Mouse (Mus musculus): Measurements from ENCODE around the gene Tmem132b. TPM values are rescaled to one million over a fixed set of nuclear protein-coding genes. Genes with fewer than 3 reads are reported as not detected.

Gene Tmem132b
- polyA plus RNA-seq, 1 experiment from 2014 or later = 0.67 TPM

- no peaks in the 10 kb centered on the region for H3K27me3 ChIP-seq (ENCODE audit: control insufficient read depth, insufficient read depth, low read length)
- H3K4me1 ChIP-seq (replicated peaks; ENCODE audit: control insufficient read depth, insufficient read depth, low read length) = no peaks in the 10 kb centered on the region
- H3K9ac ChIP-seq (ENCODE audit: low read length) = no peak overlapping the region
- H3K4me2 ChIP-seq (ENCODE audit: low read depth, low read length, severe bottlenecking) = no peak overlapping the region
- DNase-seq (ENCODE audit: low spot score) = no peak
- WGBS = 59% methylated on average over 1 of the region's 1 CpGs
- H3K36me3 ChIP-seq (ENCODE audit: control insufficient read depth, insufficient read depth, low read length) = no peaks in the 10 kb centered on the region
- no peak overlapping the region for H3K27ac ChIP-seq (ENCODE audit: low read depth, low read length)
- ATAC-seq (replicated peaks; ENCODE audit: low FRiP score) = no peak
- H3K4me3 ChIP-seq (ENCODE audit: low read depth, low read length) = no peak overlapping the region
- H3K9me3 ChIP-seq (ENCODE audit: control insufficient read depth, low read length) = no peaks in the 10 kb centered on the region
Observed at GRCm38 (mm10) chr5:125758506-125758905, 226.9 kb downstream of the Tmem132b start.

GRCm38 (mm10) chr5:125766941-125767340 is 235.4 kb downstream of the Tmem132b start:
- no peak overlapping the region for H3K27ac ChIP-seq (ENCODE audit: low read depth, low read length)
- H3K27me3 ChIP-seq (ENCODE audit: control insufficient read depth, insufficient read depth, low read length) = no peaks in the 10 kb centered on the region
- H3K4me3 ChIP-seq (ENCODE audit: low read depth, low read length) = no peak overlapping the region
- DNase-seq (ENCODE audit: low spot score) (no peak), ATAC-seq (replicated peaks; ENCODE audit: low FRiP score) (no peak)
- 82% methylated on average over 6 of the region's 6 CpGs for WGBS
- no peaks in the 10 kb centered on the region for H3K36me3 ChIP-seq (ENCODE audit: control insufficient read depth, insufficient read depth, low read length)
- H3K9ac ChIP-seq (ENCODE audit: low read length) = no peak overlapping the region
- no peaks in the 10 kb centered on the region for H3K4me1 ChIP-seq (replicated peaks; ENCODE audit: control insufficient read depth, insufficient read depth, low read length)
- H3K9me3 ChIP-seq (ENCODE audit: control insufficient read depth, low read length) = no peaks in the 10 kb centered on the region
- no peak overlapping the region for H3K4me2 ChIP-seq (ENCODE audit: low read depth, low read length, severe bottlenecking)

- Histone ChIP-seq H3K27ac (ENCODE audit: low read depth, low read length) (no peak overlapping the region), H3K4me3 (ENCODE audit: low read depth, low read length) (no peak overlapping the region), H3K9ac (ENCODE audit: low read length) (no peak overlapping the region), H3K27me3 (ENCODE audit: control insufficient read depth, insufficient read depth, low read length) (no peaks in the 10 kb centered on the region), H3K4me2 (ENCODE audit: low read depth, low read length, severe bottlenecking) (no peak overlapping the region), H3K36me3 (ENCODE audit: control insufficient read depth, insufficient read depth, low read length) (no peaks in the 10 kb centered on the region), H3K9me3 (ENCODE audit: control insufficient read depth, low read length) (no peaks in the 10 kb centered on the region), H3K4me1 (replicated peaks; ENCODE audit: control insufficient read depth, insufficient read depth, low read length) (no peaks in the 10 kb centered on the region)
- no peak for ATAC-seq (replicated peaks; ENCODE audit: low FRiP score)
- 83% methylated on average over 1 of the region's 1 CpGs for WGBS
- no peak for DNase-seq (ENCODE audit: low spot score)
Observed at GRCm38 (mm10) chr5:125767950-125768349, 236.4 kb downstream of the Tmem132b start.

GRCm38 (mm10) chr5:125772238-125772637 is 240.7 kb downstream of the Tmem132b start:
- Histone ChIP-seq H3K4me2 (ENCODE audit: low read depth, low read length, severe bottlenecking) (no peak overlapping the region), H3K9me3 (ENCODE audit: control insufficient read depth, low read length) (no peaks in the 10 kb centered on the region), H3K9ac (ENCODE audit: low read length) (no peak overlapping the region), H3K36me3 (ENCODE audit: control insufficient read depth, insufficient read depth, low read length) (no peaks in the 10 kb centered on the region), H3K4me1 (replicated peaks; ENCODE audit: control insufficient read depth, insufficient read depth, low read length) (no peaks in the 10 kb centered on the region), H3K27me3 (ENCODE audit: control insufficient read depth, insufficient read depth, low read length) (no peaks in the 10 kb centered on the region), H3K27ac (ENCODE audit: low read depth, low read length) (no peak overlapping the region), H3K4me3 (ENCODE audit: low read depth, low read length) (no peak overlapping the region)
- DNase-seq (ENCODE audit: low spot score) = no peak
- 92% methylated on average over 4 of the region's 4 CpGs for WGBS
- no peak for ATAC-seq (replicated peaks; ENCODE audit: low FRiP score)

DNA sequence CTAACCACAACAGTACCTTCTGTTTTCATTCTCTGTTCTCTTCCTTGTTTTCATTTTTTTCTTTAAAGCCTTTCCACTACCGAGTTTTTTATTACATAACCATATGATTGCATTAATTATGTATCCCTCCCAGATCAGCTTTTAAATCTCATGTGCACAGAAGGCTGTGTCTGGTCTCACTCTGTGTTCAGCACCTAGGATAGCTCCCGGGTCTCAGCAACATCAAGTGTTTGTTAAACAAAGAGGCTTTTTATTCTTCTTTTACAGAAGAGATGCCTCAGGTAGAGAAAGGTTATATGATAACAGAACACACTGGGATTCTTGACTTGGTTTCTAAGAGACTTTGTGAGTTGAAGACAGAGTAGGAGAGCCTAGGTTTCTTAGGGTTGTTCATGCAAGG is 241.2 kb downstream of the Tmem132b start:
- WGBS = 49% methylated on average over 2 of the region's 2 CpGs
- ATAC-seq (replicated peaks; ENCODE audit: low FRiP score) (no peak), DNase-seq (ENCODE audit: low spot score) (no peak)
- Histone ChIP-seq H3K9ac (ENCODE audit: low read length) (no peak overlapping the region), H3K4me1 (replicated peaks; ENCODE audit: control insufficient read depth, insufficient read depth, low read length) (no peaks in the 10 kb centered on the region), H3K9me3 (ENCODE audit: control insufficient read depth, low read length) (no peaks in the 10 kb centered on the region), H3K4me2 (ENCODE audit: low read depth, low read length, severe bottlenecking) (no peak overlapping the region), H3K27me3 (ENCODE audit: control insufficient read depth, insufficient read depth, low read length) (no peaks in the 10 kb centered on the region), H3K4me3 (ENCODE audit: low read depth, low read length) (no peak overlapping the region), H3K36me3 (ENCODE audit: control insufficient read depth, insufficient read depth, low read length) (no peaks in the 10 kb centered on the region), H3K27ac (ENCODE audit: low read depth, low read length) (no peak overlapping the region)

- no peak for DNase-seq (ENCODE audit: low spot score)
- H3K4me1 ChIP-seq (replicated peaks; ENCODE audit: control insufficient read depth, insufficient read depth, low read length) = no peaks in the 10 kb centered on the region
- ATAC-seq (replicated peaks; ENCODE audit: low FRiP score) = no peak
- no peak overlapping the region for H3K4me3 ChIP-seq (ENCODE audit: low read depth, low read length)
- no peaks in the 10 kb centered on the region for H3K27me3 ChIP-seq (ENCODE audit: control insufficient read depth, insufficient read depth, low read length)
- H3K4me2 ChIP-seq (ENCODE audit: low read depth, low read length, severe bottlenecking) = no peak overlapping the region
- no peaks in the 10 kb centered on the region for H3K36me3 ChIP-seq (ENCODE audit: control insufficient read depth, insufficient read depth, low read length)
- WGBS = 90% methylated on average over 1 of the region's 1 CpGs
- H3K27ac ChIP-seq (ENCODE audit: low read depth, low read length) = no peak overlapping the region
- H3K9ac ChIP-seq (ENCODE audit: low read length) = no peak overlapping the region
- H3K9me3 ChIP-seq (ENCODE audit: control insufficient read depth, low read length) = no peaks in the 10 kb centered on the region
Observed at GRCm38 (mm10) chr5:125780332-125780731, 248.8 kb downstream of the Tmem132b start.

DNA sequence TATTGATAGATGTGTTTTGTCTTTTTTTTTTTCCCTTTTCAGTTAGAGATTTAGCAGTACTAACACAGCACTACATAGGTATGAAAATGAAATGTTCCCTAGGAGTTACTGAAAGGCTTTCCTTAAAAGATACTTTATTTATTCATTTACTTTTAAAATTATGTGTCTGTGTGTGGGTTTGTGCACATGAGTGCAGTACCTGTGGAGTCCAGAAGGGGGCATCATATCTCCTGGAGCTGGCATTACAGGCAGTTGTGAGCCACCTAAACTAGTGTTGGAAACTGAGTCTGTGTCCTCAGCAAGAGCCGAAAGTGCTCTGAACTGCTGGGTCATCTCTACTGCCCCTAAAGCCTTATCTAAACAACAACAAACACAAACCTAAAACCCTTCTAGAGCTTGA is 261.1 kb downstream of the Tmem132b start:
- WGBS = 97% methylated on average over 1 of the region's 1 CpGs
- H3K9ac ChIP-seq (ENCODE audit: low read length) = no peak overlapping the region
- H3K4me3 ChIP-seq (ENCODE audit: low read depth, low read length) = no peak overlapping the region
- ATAC-seq (replicated peaks; ENCODE audit: low FRiP score) (no peak), DNase-seq (ENCODE audit: low spot score) (no peak)
- H3K4me2 ChIP-seq (ENCODE audit: low read depth, low read length, severe bottlenecking) = no peak overlapping the region
- H3K27me3 ChIP-seq (ENCODE audit: control insufficient read depth, insufficient read depth, low read length) = no peaks in the 10 kb centered on the region
- no peaks in the 10 kb centered on the region for H3K9me3 ChIP-seq (ENCODE audit: control insufficient read depth, low read length)
- no peaks in the 10 kb centered on the region for H3K36me3 ChIP-seq (ENCODE audit: control insufficient read depth, insufficient read depth, low read length)
- no peak overlapping the region for H3K27ac ChIP-seq (ENCODE audit: low read depth, low read length)
- H3K4me1 ChIP-seq (replicated peaks; ENCODE audit: control insufficient read depth, insufficient read depth, low read length) = no peaks in the 10 kb centered on the region

DNA sequence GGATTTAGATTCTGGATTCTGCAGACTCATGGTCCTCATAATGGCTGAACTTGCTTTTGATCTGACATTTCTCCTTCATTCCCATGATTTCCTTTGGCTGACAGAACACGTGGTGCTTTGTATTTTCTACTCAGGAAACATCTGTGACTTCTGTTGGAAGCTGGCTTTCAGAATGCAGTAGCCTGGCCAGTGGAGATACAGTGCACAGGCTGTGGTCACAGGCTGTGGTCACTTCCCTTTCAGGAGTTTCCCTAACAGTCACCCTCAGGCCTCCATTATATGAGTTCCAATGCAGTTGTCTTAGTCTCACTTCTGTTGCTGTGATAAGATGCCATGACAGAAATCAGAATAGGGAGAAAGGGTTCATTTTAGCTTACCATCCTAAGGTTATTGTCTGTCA is 262.7 kb downstream of the Tmem132b start:
- ATAC-seq (replicated peaks; ENCODE audit: low FRiP score) = no peak
- H3K27ac ChIP-seq (ENCODE audit: low read depth, low read length) = no peak overlapping the region
- H3K9ac ChIP-seq (ENCODE audit: low read length) = no peak overlapping the region
- H3K9me3 ChIP-seq (ENCODE audit: control insufficient read depth, low read length) = no peaks in the 10 kb centered on the region
- 61% methylated on average over 1 of the region's 1 CpGs for WGBS
- H3K36me3 ChIP-seq (ENCODE audit: control insufficient read depth, insufficient read depth, low read length) = no peaks in the 10 kb centered on the region
- H3K4me1 ChIP-seq (replicated peaks; ENCODE audit: control insufficient read depth, insufficient read depth, low read length) = no peaks in the 10 kb centered on the region
- no peaks in the 10 kb centered on the region for H3K27me3 ChIP-seq (ENCODE audit: control insufficient read depth, insufficient read depth, low read length)
- H3K4me2 ChIP-seq (ENCODE audit: low read depth, low read length, severe bottlenecking) = no peak overlapping the region
- DNase-seq (ENCODE audit: low spot score) = no peak
- no peak overlapping the region for H3K4me3 ChIP-seq (ENCODE audit: low read depth, low read length)

GRCm38 (mm10) chr5:125799622-125800021 is 268.0 kb downstream of the Tmem132b start:
- H3K4me3 ChIP-seq (ENCODE audit: low read depth, low read length) = peak overlapping the region; percentile 12; the same call in 1 of the 2 replicates
- H3K27ac ChIP-seq (ENCODE audit: low read depth, low read length) = no peak overlapping the region
- no peaks in the 10 kb centered on the region for H3K36me3 ChIP-seq (ENCODE audit: control insufficient read depth, insufficient read depth, low read length)
- no peak for DNase-seq (ENCODE audit: low spot score)
- WGBS = 12% methylated on average over 5 of the region's 5 CpGs
- 0 out of 2 replicates have a peak, but pooled peaks cover 4% of the 10 kb centered on the region for H3K4me1 ChIP-seq (replicated peaks; ENCODE audit: control insufficient read depth, insufficient read depth, low read length)
- ATAC-seq (replicated peaks; ENCODE audit: low FRiP score) = 0 out of 2 replicates have a peak, but pooled peaks have one; percentile 59
- no peaks in the 10 kb centered on the region for H3K9me3 ChIP-seq (ENCODE audit: control insufficient read depth, low read length)
- no peaks in the 10 kb centered on the region for H3K27me3 ChIP-seq (ENCODE audit: control insufficient read depth, insufficient read depth, low read length)
- H3K4me2 ChIP-seq (ENCODE audit: low read depth, low read length, severe bottlenecking) = peak overlapping the region; percentile 36
- no peak overlapping the region for H3K9ac ChIP-seq (ENCODE audit: low read length)

Measured in forebrain, embryonic 11.5 days (tissue).